Mouse (Mus musculus) intestine, embryonic 16.5 days (tissue): ENCODE results near the gene Layn. TPM values are rescaled to one million over a fixed set of nuclear protein-coding genes. Genes with fewer than 3 reads are reported as not detected.

Source experiments
- ATAC-seq: fragments of 200-750 bp; cut with Nextera tagmentation; 2 replicates; pipeline ENCODE4 v1.8.0; 2017; ENCODE audit warnings: moderate TSS enrichment, moderate library complexity
- H3K27ac ChIP-seq: fragments of 300-500 bp; sonication (generic); 2 replicates; pipeline ENCODE4 v1.5.1; 2014; ENCODE audit warnings: mild to moderate bottlenecking, low read length
- H3K27me3 ChIP-seq: fragments of 300-500 bp; sonication (generic); replicated peaks from 2 replicates; pipeline ENCODE4 v1.6.1; 2014; ENCODE audit warnings: low read length, control low read depth, mixed read lengths; ENCODE audit not compliant: control insufficient read depth, insufficient read depth
- H3K36me3 ChIP-seq: fragments of 300-500 bp; sonication (generic); 2 replicates; pipeline ENCODE4 v1.6.1; 2014; ENCODE audit warnings: low read length, control low read depth; ENCODE audit not compliant: control insufficient read depth, insufficient read depth
- H3K4me1 ChIP-seq: fragments of 300-500 bp; sonication (generic); 2 replicates; pipeline ENCODE4 v1.6.1; 2014; ENCODE audit warnings: low read length, control low read depth, mixed read lengths; ENCODE audit not compliant: control insufficient read depth, insufficient read depth
- H3K4me2 ChIP-seq: fragments of 300-500 bp; sonication (generic); 2 replicates; pipeline ENCODE4 v1.6.1; 2014; ENCODE audit warnings: low read depth, low read length, control low read depth
- H3K4me3 ChIP-seq: fragments of 300-500 bp; sonication (generic); 2 replicates; pipeline ENCODE4 v1.5.1; 2014; ENCODE audit warnings: mild to moderate bottlenecking, low read length
- H3K9ac ChIP-seq: fragments of 300-500 bp; sonication (generic); 2 replicates; pipeline ENCODE4 v1.6.1; 2014; ENCODE audit warnings: low read depth, low read length
- H3K9me3 ChIP-seq: fragments of 300-500 bp; sonication (generic); 2 replicates; pipeline ENCODE4 v1.6.1; 2016; ENCODE audit warnings: low read length, control low read depth; ENCODE audit not compliant: control insufficient read depth
- WGBS: fragments of 180-500 bp; shearing (Covaris S2); extraction: QIAGEN DNeasy Blood & Tissue Kit; methylation state at CpG from one replicate; pipeline ENCODE4 v1.1.7; 2014; 5-methylcytosine and 5-hydroxymethylcytosine counted together
- polyA plus RNA-seq: library from polyadenylated mRNA; unstranded; fragments of >200 nt; fragmentation: Nextera tagmentation; extraction: Ambion mirVana; gene quantifications from 2 replicates; pipeline ENCODE4 v1.2.1, GENCODE M21; 2015

Gene Layn
- polyA plus RNA-seq, 1 experiment from 2014 or later: 3.3 TPM

GRCm38 (mm10) chr9:51076300-51076978 lies 455 bp downstream of the Layn start:
- Histone ChIP-seq H3K9ac (peak overlapping the region; percentile 68), H3K27me3 (no peaks in the 10 kb centered on the region), H3K4me1 (peaks cover 21% of the 10 kb centered on the region), H3K4me2 (peak overlapping the region; percentile 93), H3K9me3 (no peaks in the 10 kb centered on the region), H3K36me3 (no peaks in the 10 kb centered on the region), H3K27ac (peak overlapping the region; percentile 31; the same call in 1 of the 2 replicates), H3K4me3 (peak overlapping the region; percentile 58)
- WGBS: under 1% methylated on average over 17 of the region's 17 CpGs
- peak; percentile 56 for ATAC-seq

DNA sequence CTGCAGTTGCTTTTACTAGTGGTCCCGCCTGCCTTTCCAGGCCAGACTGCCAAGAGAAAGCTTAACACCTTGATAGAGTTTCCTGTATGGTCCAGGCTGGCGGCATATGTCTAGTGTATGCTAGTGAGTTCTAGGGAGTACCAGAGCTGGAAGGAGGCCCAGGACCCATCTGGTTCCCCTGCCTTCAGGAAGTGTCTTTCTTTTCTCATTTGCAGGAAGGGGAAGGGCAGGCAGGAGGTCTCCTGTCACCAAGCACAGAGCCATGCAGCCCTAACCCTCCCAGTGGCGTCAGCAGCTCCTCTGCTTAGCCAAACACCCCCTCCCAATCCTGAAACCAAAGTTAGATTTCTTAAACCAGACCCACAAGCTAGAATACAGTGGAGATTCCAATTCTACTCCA lies 1.1 kb downstream of the Layn start:
- Histone ChIP-seq H3K9me3 (no peaks in the 10 kb centered on the region), H3K4me1 (peaks cover 21% of the 10 kb centered on the region), H3K4me3 (peak overlapping the region; percentile 58), H3K27me3 (no peaks in the 10 kb centered on the region), H3K36me3 (no peaks in the 10 kb centered on the region), H3K27ac (no peak overlapping the region), H3K4me2 (peak overlapping the region; percentile 93), H3K9ac (peak overlapping the region; percentile 68; the same call in 1 of the 2 replicates)
- peak; percentile 39; the same call in 1 of the 2 replicates for ATAC-seq
- 29% methylated on average over 3 of the region's 3 CpGs for WGBS

- H3K9ac ChIP-seq: no peak overlapping the region
- no peaks in the 10 kb centered on the region for H3K27me3 ChIP-seq
- no peaks in the 10 kb centered on the region for H3K9me3 ChIP-seq
- 71% methylated on average over 4 of the region's 4 CpGs for WGBS
- H3K4me2 ChIP-seq: no peak overlapping the region
- peaks cover 3% of the 10 kb centered on the region; the same call in 1 of the 2 replicates for H3K4me1 ChIP-seq
- ATAC-seq: no peak
- H3K4me3 ChIP-seq: no peak overlapping the region
- H3K36me3 ChIP-seq: no peaks in the 10 kb centered on the region
- H3K27ac ChIP-seq: no peak overlapping the region
These were observed 6.1 kb downstream of the Layn start for GRCm38 (mm10) chr9:51070801-51071200.

GRCm38 (mm10) chr9:51068202-51068601 lies 8.7 kb downstream of the Layn start:
- 49% methylated on average over 3 of the region's 3 CpGs for WGBS
- no peaks in the 10 kb centered on the region for H3K9me3 ChIP-seq
- no peak overlapping the region for H3K9ac ChIP-seq
- H3K27me3 ChIP-seq: no peaks in the 10 kb centered on the region
- H3K4me1 ChIP-seq: no peaks in the 10 kb centered on the region
- no peak overlapping the region for H3K4me3 ChIP-seq
- no peaks in the 10 kb centered on the region for H3K36me3 ChIP-seq
- no peak for ATAC-seq
- H3K4me2 ChIP-seq: no peak overlapping the region
- H3K27ac ChIP-seq: no peak overlapping the region

GRCm38 (mm10) chr9:51060601-51061000 lies 16.3 kb downstream of the Layn start, which contains the start of gene Btg4:
Btg4 (plus strand) TSS chr9:51060901.
- Histone ChIP-seq H3K27me3 (no peaks in the 10 kb centered on the region), H3K9ac (no peak within 1 kb of the TSS), H3K27ac (no peak within 1 kb of the TSS), H3K4me1 (no peaks in the 10 kb centered on the region), H3K4me3 (no peak within 1 kb of the TSS), H3K4me2 (no peak within 1 kb of the TSS), H3K9me3 (no peaks in the 10 kb centered on the region), H3K36me3 (no peaks in the 10 kb centered on the region)
- WGBS: 84% methylated on average over 2 of the region's 2 CpGs
- no peak for ATAC-seq

- no peaks in the 10 kb centered on the region for H3K9me3 ChIP-seq
- ATAC-seq: no peak
- no peaks in the 10 kb centered on the region for H3K4me1 ChIP-seq
- H3K9ac ChIP-seq: no peak overlapping the region
- no peak overlapping the region for H3K27ac ChIP-seq
- no peaks in the 10 kb centered on the region for H3K36me3 ChIP-seq
- H3K4me3 ChIP-seq: no peak overlapping the region
- H3K27me3 ChIP-seq: no peaks in the 10 kb centered on the region
- H3K4me2 ChIP-seq: no peak overlapping the region
- 64% methylated on average over 4 of the region's 4 CpGs for WGBS
These were observed 17.9 kb downstream of the Layn start for GRCm38 (mm10) chr9:51058951-51059521.

DNA sequence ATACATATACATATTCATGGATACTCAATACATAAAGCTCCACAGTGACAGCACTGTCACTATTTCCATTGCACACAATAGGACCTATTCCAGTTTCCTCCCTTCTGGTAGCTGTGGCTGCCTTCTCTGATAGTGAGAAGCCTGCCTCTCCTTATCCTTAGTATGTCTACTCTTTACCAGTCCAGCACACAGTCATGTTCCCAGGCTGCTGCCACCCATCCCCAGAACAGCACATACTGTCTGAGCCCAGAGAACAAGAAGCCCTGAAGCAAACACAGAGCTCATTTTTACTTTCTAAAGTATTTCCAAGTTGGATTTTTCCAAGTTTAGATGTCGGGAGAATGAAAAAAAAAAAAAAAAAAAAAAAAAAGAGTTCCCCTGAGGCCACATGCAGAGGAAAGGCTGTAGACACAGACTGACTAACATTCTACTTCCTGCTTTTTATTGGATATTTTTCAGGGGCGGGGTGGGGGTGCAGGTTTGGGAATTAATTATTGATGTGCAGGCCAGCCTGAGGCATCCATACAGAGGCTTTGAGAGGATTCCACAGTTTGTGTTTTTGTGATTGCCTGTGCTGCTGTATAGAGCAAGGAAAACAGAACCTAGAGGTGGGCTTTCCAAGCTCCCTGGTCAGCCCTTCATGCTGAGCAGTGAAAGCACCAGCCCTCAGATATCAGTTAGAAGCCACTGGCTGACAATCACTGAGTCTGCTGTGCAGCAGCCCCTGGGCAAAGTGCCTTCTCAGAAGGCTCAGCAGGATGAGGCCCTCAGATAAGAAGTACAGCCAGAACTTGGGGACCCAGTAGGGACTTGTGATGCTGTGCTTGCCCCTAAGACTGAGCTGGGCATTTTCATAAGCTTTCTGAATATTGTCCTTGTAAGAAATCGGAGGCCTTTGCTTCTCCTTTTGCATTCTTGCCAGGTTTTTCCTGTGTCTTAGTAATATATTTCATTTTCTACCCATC lies 20.3 kb downstream of the Layn start:
- Histone ChIP-seq H3K27me3 (no peaks in the 10 kb centered on the region), H3K9ac (no peak overlapping the region), H3K4me1 (no peaks in the 10 kb centered on the region), H3K36me3 (no peaks in the 10 kb centered on the region), H3K4me2 (no peak overlapping the region), H3K9me3 (no peaks in the 10 kb centered on the region), H3K4me3 (no peak overlapping the region), H3K27ac (no peak overlapping the region)
- ATAC-seq: no peak
- WGBS: 62% methylated on average over 3 of the region's 3 CpGs

DNA sequence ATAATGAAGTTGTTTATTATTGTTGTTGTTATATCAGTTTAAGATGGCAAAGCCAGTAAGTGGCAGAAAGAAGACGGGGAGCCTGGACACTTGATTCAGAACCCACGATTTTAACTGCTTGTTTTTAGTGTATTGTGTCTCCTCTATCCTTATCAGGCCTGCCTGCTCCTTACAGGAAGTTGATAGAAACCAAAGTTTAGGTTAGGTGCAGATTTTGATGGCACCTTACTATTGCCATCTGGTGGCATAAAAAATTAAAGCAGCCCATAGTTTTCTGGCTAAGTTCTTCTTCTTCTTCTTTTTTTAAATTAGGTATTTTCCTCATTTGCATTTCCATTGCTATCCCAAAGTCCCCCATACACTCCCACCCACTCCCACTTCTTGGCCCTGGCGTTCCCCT lies 24.7 kb downstream of the Layn start:
- Histone ChIP-seq H3K27ac (no peak overlapping the region), H3K4me1 (no peaks in the 10 kb centered on the region), H3K27me3 (no peaks in the 10 kb centered on the region), H3K9ac (no peak overlapping the region), H3K4me2 (no peak overlapping the region), H3K9me3 (no peaks in the 10 kb centered on the region), H3K4me3 (no peak overlapping the region), H3K36me3 (no peaks in the 10 kb centered on the region)
- WGBS: 69% methylated on average over 3 of the region's 3 CpGs
- ATAC-seq: no peak

DNA sequence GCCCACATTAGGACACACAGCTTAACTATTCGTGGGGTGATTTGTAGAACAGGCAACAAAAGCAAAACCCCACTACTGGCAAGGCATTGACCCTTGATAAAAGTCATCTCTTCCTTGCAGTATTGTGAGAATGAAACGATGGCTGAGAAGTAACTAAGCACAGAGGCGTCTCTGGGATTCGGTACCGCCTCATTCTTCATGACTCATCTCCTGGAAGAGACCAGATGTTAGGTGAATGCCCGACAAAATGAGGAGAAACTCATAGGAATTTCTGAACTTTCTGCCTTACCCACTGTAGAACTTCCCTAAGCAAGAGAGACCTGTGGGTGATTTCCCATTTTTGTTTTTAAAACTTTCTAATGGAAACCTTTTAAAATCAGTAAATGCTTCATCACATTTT lies 34.8 kb downstream of the Layn start:
- no peaks in the 10 kb centered on the region for H3K36me3 ChIP-seq
- no peaks in the 10 kb centered on the region for H3K27me3 ChIP-seq
- WGBS: 74% methylated on average over 6 of the region's 6 CpGs
- no peak overlapping the region for H3K4me3 ChIP-seq
- H3K4me2 ChIP-seq: no peak overlapping the region
- H3K27ac ChIP-seq: no peak overlapping the region
- H3K9ac ChIP-seq: no peak overlapping the region
- ATAC-seq: no peak
- no peaks in the 10 kb centered on the region for H3K9me3 ChIP-seq
- no peaks in the 10 kb centered on the region for H3K4me1 ChIP-seq
